Comparison of ENCODE assay signal across 42 mouse cellular contexts in genomic region chr17:29586921-29587320, GRCm38 (mm10). TPM values are rescaled to one million over a fixed set of nuclear protein-coding genes. Genes with fewer than 3 reads are reported as not detected.
"Had no signal": no experiment of that assay in that cellular context is flagged by ENCODE, and none has a peak within 500 bp of the region (broad histone marks: within the 10 kb centered on the region; RNA-seq: fewer than 3 reads in every experiment).

No protein-coding gene starts in this region.

- H3K9ac ChIP-seq: heart, embryonic 12.5 days; hindbrain, embryonic 12.5 days; hindbrain, embryonic 14.5 days; kidney, embryonic 15.5 days; limb, embryonic 13.5 days; limb, embryonic 15.5 days; liver, embryonic 12.5 days had no signal

- ATAC-seq: hindbrain, embryonic 16.5 days; inflammation-experienced regulatory T-cells, adult 6 months; liver, embryonic 12.5 days had no signal

- H3K27me3 ChIP-seq: heart, embryonic 12.5 days; hindbrain, embryonic 12.5 days; kidney, embryonic 15.5 days; limb, embryonic 13.5 days; limb, embryonic 15.5 days; liver, embryonic 12.5 days had no signal

- H3K9me3 ChIP-seq: heart, embryonic 10.5 days; heart, embryonic 12.5 days; hindbrain, embryonic 10.5 days; hindbrain, embryonic 12.5 days; kidney, embryonic 15.5 days; limb, embryonic 13.5 days; limb, embryonic 15.5 days; liver, embryonic 12.5 days had no signal

- H3K4me3 ChIP-seq: gastrocnemius, adult 2 months; heart, embryonic 10.5 days; heart, embryonic 12.5 days; hindbrain, embryonic 10.5 days; hindbrain, embryonic 12.5 days; kidney, embryonic 15.5 days; limb, embryonic 13.5 days; limb, embryonic 15.5 days; liver, embryonic 12.5 days had no signal

- H3K4me2 ChIP-seq: heart, embryonic 12.5 days; hindbrain, embryonic 12.5 days; hindbrain, embryonic 14.5 days; kidney, embryonic 15.5 days; limb, embryonic 13.5 days; limb, embryonic 15.5 days; liver, embryonic 12.5 days had no signal

- DNase-seq: gastrocnemius, adult 2 months; gastrocnemius, postnatal 10 days; gastrocnemius, postnatal 25 days; heart, adult 18-20 months; heart, postnatal 10 days; heart, postnatal 4 days; kidney, adult 11 months; kidney, adult 2 months; kidney, adult 9 months; kidney, postnatal 14 days; kidney, postnatal 36 days; layer of hippocampus, adult 9-11 months; layer of hippocampus, postnatal 36 days; left cerebral cortex, postnatal 4 days had no signal

- H3K27ac ChIP-seq: gastrocnemius, adult 2 months; heart, embryonic 10.5 days; hindbrain, embryonic 10.5 days; hindbrain, embryonic 12.5 days; hindbrain, embryonic 14.5 days; kidney, embryonic 15.5 days; kidney, postnatal 0 days; limb, embryonic 13.5 days; limb, embryonic 15.5 days; liver, embryonic 12.5 days had no signal

RNA-seq across cellular contexts. Expression of gene Tmem217, which starts 34.7 kb away (rescaled TPM):
- total RNA-seq: gastrocnemius, adult 2 months; gastrocnemius, postnatal 10 days; gastrocnemius, postnatal 25 days; gastrocnemius, postnatal 4 days; granulocyte monocyte progenitor cell, adult 5-6 weeks; heart, adult 18-20 months; heart, adult 8-10 months; heart, postnatal 10 days; heart, postnatal 25 days; heart, postnatal 4 days; layer of hippocampus, adult 18-20 months; layer of hippocampus, adult 8-10 months; layer of hippocampus, postnatal 14 days; layer of hippocampus, postnatal 36 days; left cerebral cortex, adult 18-20 months; left cerebral cortex, adult 8-10 months; left cerebral cortex, postnatal 10 days; left cerebral cortex, postnatal 25 days; left cerebral cortex, postnatal 4 days; liver, adult 2 months had no signal
- polyA plus RNA-seq: large intestine, adult 2 months; liver, adult 2 months had no signal

RNA-seq across cellular contexts. Expression of gene Gm17657, which starts 37.5 kb away (rescaled TPM):
- total RNA-seq: gastrocnemius, adult 2 months; gastrocnemius, postnatal 10 days; gastrocnemius, postnatal 25 days; gastrocnemius, postnatal 4 days; granulocyte monocyte progenitor cell, adult 5-6 weeks; heart, adult 18-20 months; heart, adult 8-10 months; heart, postnatal 10 days; heart, postnatal 25 days; heart, postnatal 4 days; layer of hippocampus, adult 18-20 months; layer of hippocampus, adult 8-10 months; layer of hippocampus, postnatal 14 days; layer of hippocampus, postnatal 36 days; left cerebral cortex, adult 18-20 months; left cerebral cortex, adult 8-10 months; left cerebral cortex, postnatal 10 days; left cerebral cortex, postnatal 25 days; left cerebral cortex, postnatal 4 days; liver, adult 2 months had no signal
- polyA plus RNA-seq: heart, embryonic 10.5 days; heart, embryonic 12.5 days; heart, embryonic 14.5 days; heart, embryonic 16.5 days; hindbrain, embryonic 10.5 days; hindbrain, embryonic 12.5 days; hindbrain, embryonic 14.5 days; hindbrain, embryonic 16.5 days; kidney, adult 2 months; kidney, embryonic 15.5 days; kidney, postnatal 0 days; large intestine, adult 2 months; limb, embryonic 11.5 days; limb, embryonic 13.5 days; limb, embryonic 15.5 days; liver, adult 2 months; liver, embryonic 12.5 days had no signal
